13 mouse cellular contexts compared by ENCODE assay signal in genomic region chr9:54918191-54918590, GRCm38 (mm10). TPM values are rescaled to one million over a fixed set of nuclear protein-coding genes. Genes with fewer than 3 reads are reported as not detected.
DNase-seq lines count a peak whose midpoint lies in the region; ATAC-seq and TF ChIP-seq lines count a peak whose summit lies in the region.
"Had no signal": no experiment of that assay in that cellular context is flagged by ENCODE, and none has a peak within 500 bp of the region (broad histone marks: within the 10 kb centered on the region; RNA-seq: fewer than 3 reads in every experiment).

No protein-coding gene starts in this region.

- peak overlapping the region; percentile 86 for H3K9ac ChIP-seq in heart, embryonic 13.5 days
- no peak overlapping the region for H3K9ac ChIP-seq in midbrain, embryonic 11.5 days (ENCODE audit: low read length)
- no peak overlapping the region for H3K9ac ChIP-seq in midbrain, embryonic 16.5 days (ENCODE audit: low read depth, low read length)
- H3K9ac ChIP-seq in kidney, embryonic 16.5 days (replicated peaks; ENCODE audit: low read length), result no peak overlapping the region
- H3K9ac ChIP-seq in stomach, embryonic 14.5 days (replicated peaks; ENCODE audit: low read depth, low read length), result no peak overlapping the region

- intact Hi-C loops in gastrocnemius, adult 2 months (cut with DNase I), result no loop called here

- H3K4me1 ChIP-seq in heart, embryonic 13.5 days, result peaks cover 13% of the 10 kb centered on the region
- peaks cover 4% of the 10 kb centered on the region; the same call in 1 of the 2 replicates for H3K4me1 ChIP-seq in midbrain, embryonic 11.5 days (ENCODE audit: control insufficient read depth, insufficient read depth, low read length)
- H3K4me1 ChIP-seq in midbrain, embryonic 16.5 days (ENCODE audit: control insufficient read depth, insufficient read depth, low read length), result peaks cover 8% of the 10 kb centered on the region
- H3K4me1 ChIP-seq in kidney, embryonic 16.5 days (ENCODE audit: insufficient read depth, low read length), result peaks cover 7% of the 10 kb centered on the region
- H3K4me1 ChIP-seq in stomach, embryonic 14.5 days (ENCODE audit: control insufficient read depth, insufficient read depth, low read length), result no peaks in the 10 kb centered on the region

- H3K36me3 ChIP-seq in heart, embryonic 13.5 days, result peaks cover 12% of the 10 kb centered on the region
- H3K36me3 ChIP-seq in midbrain, embryonic 11.5 days (ENCODE audit: control insufficient read depth, insufficient read depth, low read length), result 0 out of 2 replicates have a peak, but pooled peaks cover 2% of the 10 kb centered on the region
- H3K36me3 ChIP-seq in midbrain, embryonic 16.5 days (ENCODE audit: control insufficient read depth, insufficient read depth, low read length), result no peaks in the 10 kb centered on the region; the same call in 1 of the 2 replicates
- H3K36me3 ChIP-seq in kidney, embryonic 16.5 days (ENCODE audit: insufficient read depth, low read length), result peaks cover 9% of the 10 kb centered on the region; the same call in 1 of the 2 replicates
- no peaks in the 10 kb centered on the region for H3K36me3 ChIP-seq in stomach, embryonic 14.5 days (ENCODE audit: control insufficient read depth, insufficient read depth, low read length)

- H3K27me3 ChIP-seq in heart, embryonic 13.5 days (replicated peaks), result no peaks in the 10 kb centered on the region
- no peaks in the 10 kb centered on the region for H3K27me3 ChIP-seq in midbrain, embryonic 11.5 days (ENCODE audit: control insufficient read depth, insufficient read depth, low read length)
- no peaks in the 10 kb centered on the region for H3K27me3 ChIP-seq in midbrain, embryonic 16.5 days (ENCODE audit: control insufficient read depth, insufficient read depth, low read depth, low read length)
- H3K27me3 ChIP-seq in kidney, embryonic 16.5 days (ENCODE audit: insufficient read depth, low read length), result no peaks in the 10 kb centered on the region
- H3K27me3 ChIP-seq in stomach, embryonic 14.5 days (ENCODE audit: control insufficient read depth, insufficient read depth, low read length), result no peaks in the 10 kb centered on the region

- no peak for DNase-seq in heart, postnatal 4 days
- no peak for DNase-seq in midbrain, embryonic 11.5 days (ENCODE audit: low spot score, missing footprints)
- DNase-seq in gastrocnemius, adult 2 months, result no peak
- no peak for DNase-seq in urinary bladder, postnatal 10 days (ENCODE audit: low spot score)
- DNase-seq: adrenal gland, adult 8-10 months; B cell, adult 2 months; cerebellum, adult 11-12 months had no signal

- no peak for TF ChIP-seq CTCF in gastrocnemius, adult 2 months (IDR thresholded peaks at IDR 0.05)

- ATAC-seq in heart, embryonic 13.5 days (ENCODE audit: extremely low read depth, insufficient number of reproducible peaks, low FRiP score, low TSS enrichment), result no peak
- ATAC-seq in midbrain, embryonic 11.5 days (ENCODE audit: low FRiP score), result no peak
- no peak for ATAC-seq in midbrain, embryonic 16.5 days
- no peak for ATAC-seq in kidney, embryonic 16.5 days (ENCODE audit: low FRiP score, low TSS enrichment)
- no peak for ATAC-seq in stomach, embryonic 14.5 days (ENCODE audit: insufficient number of reproducible peaks, insufficient read depth, low FRiP score, low read depth)

- H3K9me3 ChIP-seq in heart, embryonic 13.5 days, result 0 out of 2 replicates have a peak, but pooled peaks cover 4% of the 10 kb centered on the region
- no peaks in the 10 kb centered on the region for H3K9me3 ChIP-seq in midbrain, embryonic 11.5 days (ENCODE audit: control insufficient read depth, low read length)
- peaks cover 3% of the 10 kb centered on the region; the same call in 1 of the 2 replicates for H3K9me3 ChIP-seq in midbrain, embryonic 16.5 days (replicated peaks; ENCODE audit: control insufficient read depth, low read length, poor library complexity, severe bottlenecking)
- H3K9me3 ChIP-seq in kidney, embryonic 16.5 days (ENCODE audit: low read length), result peaks cover 8% of the 10 kb centered on the region; the same call in 1 of the 2 replicates
- peaks cover 3% of the 10 kb centered on the region; the same call in 1 of the 2 replicates for H3K9me3 ChIP-seq in stomach, embryonic 14.5 days (ENCODE audit: control insufficient read depth, low read depth, low read length)

- H3K27ac ChIP-seq in heart, embryonic 13.5 days (replicated peaks), result no peak overlapping the region
- no peak overlapping the region for H3K27ac ChIP-seq in midbrain, embryonic 11.5 days (ENCODE audit: low read depth, low read length)
- H3K27ac ChIP-seq in midbrain, embryonic 16.5 days (ENCODE audit: low read length), result no peak overlapping the region
- no peak overlapping the region for H3K27ac ChIP-seq in kidney, embryonic 16.5 days (ENCODE audit: low read length)
- H3K27ac ChIP-seq in stomach, embryonic 14.5 days (ENCODE audit: low read length), result no peak overlapping the region
- no peak overlapping the region for H3K27ac ChIP-seq in gastrocnemius, adult 2 months

- H3K4me3 ChIP-seq in heart, embryonic 13.5 days, result peak overlapping the region; percentile 82; the same call in 1 of the 2 replicates
- H3K4me3 ChIP-seq in midbrain, embryonic 11.5 days (ENCODE audit: low read depth, low read length), result no peak overlapping the region
- H3K4me3 ChIP-seq in midbrain, embryonic 16.5 days (ENCODE audit: low read depth, low read length), result no peak overlapping the region
- no peak overlapping the region for H3K4me3 ChIP-seq in kidney, embryonic 16.5 days (ENCODE audit: low read length)
- H3K4me3 ChIP-seq in stomach, embryonic 14.5 days (ENCODE audit: low read depth, low read length), result no peak overlapping the region
- no peak overlapping the region; the same call in 1 of the 2 replicates for H3K4me3 ChIP-seq in gastrocnemius, adult 2 months

- H3K4me2 ChIP-seq in heart, embryonic 13.5 days, result peak overlapping the region; percentile 81
- H3K4me2 ChIP-seq in midbrain, embryonic 11.5 days, result peak overlapping the region; percentile 80; the same call in 1 of the 2 replicates
- no peak overlapping the region for H3K4me2 ChIP-seq in midbrain, embryonic 16.5 days (ENCODE audit: low read length)
- H3K4me2 ChIP-seq in kidney, embryonic 16.5 days (replicated peaks; ENCODE audit: low read depth, low read length), result 0 out of 2 replicates have a peak overlapping the region, but pooled peaks have one; percentile 83
- H3K4me2 ChIP-seq in stomach, embryonic 14.5 days (replicated peaks; ENCODE audit: low read depth, low read length), result peak overlapping the region; percentile 56; the same call in 1 of the 2 replicates

- WGBS in heart, embryonic 13.5 days, result 68% methylated on average over 2 of the region's 2 CpGs
- 73% methylated on average over 2 of the region's 2 CpGs for WGBS in midbrain, embryonic 11.5 days
- 68% methylated on average over 2 of the region's 2 CpGs for WGBS in midbrain, embryonic 16.5 days
- 58% methylated on average over 2 of the region's 2 CpGs for WGBS in kidney, embryonic 16.5 days
- WGBS in stomach, embryonic 14.5 days, result 62% methylated on average over 2 of the region's 2 CpGs

RNA-seq across cellular contexts. Expression of gene Hykk, which starts 1.1 kb away (rescaled TPM):
- polyA plus RNA-seq in heart, embryonic 13.5 days (2015; fragmentation: Nextera tagmentation; extraction: Ambion mirVana), result 2.1 and 2.5 TPM in 2 replicates
- total RNA-seq in heart, postnatal 4 days (2021), result 1 to 10 TPM; 1.9 to 2.2 TPM
- 4.2 and 4.5 TPM in 2 replicates for polyA plus RNA-seq in midbrain, embryonic 11.5 days (2014; fragmentation: Nextera tagmentation; extraction: Ambion mirVana)
- polyA plus RNA-seq in midbrain, embryonic 16.5 days (2015; fragmentation: Nextera tagmentation; extraction: Ambion mirVana), result 1.8 and 2.2 TPM in 2 replicates
- 12.9 and 14.0 TPM in 2 replicates for polyA plus RNA-seq in kidney, embryonic 16.5 days (2015; fragmentation: Nextera tagmentation; extraction: Ambion mirVana)
- polyA plus RNA-seq in stomach, embryonic 14.5 days (2014; fragmentation: Nextera tagmentation; extraction: Ambion mirVana), result 4.8 and 5.3 TPM in 2 replicates
- total RNA-seq in gastrocnemius, adult 2 months (2021), result under 1 TPM; 0.64 to 0.86 TPM

RNA-seq across cellular contexts. Expression of gene Psma4, which starts 32.4 kb away (rescaled TPM):
- 224 and 249 TPM in 2 replicates for polyA plus RNA-seq in heart, embryonic 13.5 days (2015; fragmentation: Nextera tagmentation; extraction: Ambion mirVana)
- total RNA-seq in heart, postnatal 4 days (2021), result 100 to 1,000 TPM; 158 to 161 TPM
- polyA plus RNA-seq in midbrain, embryonic 11.5 days (2014; fragmentation: Nextera tagmentation; extraction: Ambion mirVana), result 332 and 341 TPM in 2 replicates
- 251 and 256 TPM in 2 replicates for polyA plus RNA-seq in midbrain, embryonic 16.5 days (2015; fragmentation: Nextera tagmentation; extraction: Ambion mirVana)
- 319 and 335 TPM in 2 replicates for polyA plus RNA-seq in kidney, embryonic 16.5 days (2015; fragmentation: Nextera tagmentation; extraction: Ambion mirVana)
- polyA plus RNA-seq in stomach, embryonic 14.5 days (2014; fragmentation: Nextera tagmentation; extraction: Ambion mirVana), result 274 and 278 TPM in 2 replicates
- total RNA-seq in gastrocnemius, adult 2 months (2021), result 100 to 1,000 TPM; 131 TPM

RNA-seq across cellular contexts. Expression of gene AY074887, which starts 32.6 kb away (rescaled TPM):
- 0.59 and 0.94 TPM in 2 replicates for polyA plus RNA-seq in heart, embryonic 13.5 days (2015; fragmentation: Nextera tagmentation; extraction: Ambion mirVana)
- total RNA-seq in heart, postnatal 4 days (2021), result not detected
- 0.79 and 0.81 TPM in 2 replicates for polyA plus RNA-seq in midbrain, embryonic 11.5 days (2014; fragmentation: Nextera tagmentation; extraction: Ambion mirVana)
- 0.67 and 1.2 TPM in 2 replicates for polyA plus RNA-seq in midbrain, embryonic 16.5 days (2015; fragmentation: Nextera tagmentation; extraction: Ambion mirVana)
- 0.96 and 1.6 TPM in 2 replicates for polyA plus RNA-seq in kidney, embryonic 16.5 days (2015; fragmentation: Nextera tagmentation; extraction: Ambion mirVana)
- polyA plus RNA-seq in stomach, embryonic 14.5 days (2014; fragmentation: Nextera tagmentation; extraction: Ambion mirVana), result 0.48 and 0.68 TPM in 2 replicates
- total RNA-seq in gastrocnemius, adult 2 months (2021), result not detected
- total RNA-seq: adrenal gland, adult 8-10 months; gastrocnemius, adult 18-20 months; left cerebral cortex, postnatal 14 days had no signal

RNA-seq across cellular contexts. Expression of gene Ireb2, which starts 54.6 kb away (rescaled TPM):
- 19.0 and 19.7 TPM in 2 replicates for polyA plus RNA-seq in heart, embryonic 13.5 days (2015; fragmentation: Nextera tagmentation; extraction: Ambion mirVana)
- total RNA-seq in heart, postnatal 4 days (2021), result 10 to 100 TPM; 47.3 to 48.2 TPM
- polyA plus RNA-seq in midbrain, embryonic 11.5 days (2014; fragmentation: Nextera tagmentation; extraction: Ambion mirVana), result 64.5 and 72.6 TPM in 2 replicates
- 38.9 and 46.3 TPM in 2 replicates for polyA plus RNA-seq in midbrain, embryonic 16.5 days (2015; fragmentation: Nextera tagmentation; extraction: Ambion mirVana)
- polyA plus RNA-seq in kidney, embryonic 16.5 days (2015; fragmentation: Nextera tagmentation; extraction: Ambion mirVana), result 35.4 and 37.9 TPM in 2 replicates
- polyA plus RNA-seq in stomach, embryonic 14.5 days (2014; fragmentation: Nextera tagmentation; extraction: Ambion mirVana), result 43.4 and 46.8 TPM in 2 replicates
- 10 to 100 TPM; 18.3 to 21.8 TPM for total RNA-seq in gastrocnemius, adult 2 months (2021)
